Mouse (Mus musculus) embryonic fibroblast, embryonic 13.5 days (primary cell): Measurements from ENCODE around the gene Cyp27b1.

Source experiments
- CTCF ChIP-seq: IDR thresholded peaks from 2 replicates; pipeline ENCODE4 v1.5.1; 2011; ENCODE audit warnings: mild to moderate bottlenecking, control low read depth, low read length, moderate library complexity, borderline replicate concordance; ENCODE audit not compliant: insufficient read depth
- POLR2A ChIP-seq: IDR thresholded peaks from 2 replicates; pipeline ENCODE4 v1.6.1; 2011; ENCODE audit warnings: low read depth, mild to moderate bottlenecking, control low read depth, low read length, moderate library complexity

DNA sequence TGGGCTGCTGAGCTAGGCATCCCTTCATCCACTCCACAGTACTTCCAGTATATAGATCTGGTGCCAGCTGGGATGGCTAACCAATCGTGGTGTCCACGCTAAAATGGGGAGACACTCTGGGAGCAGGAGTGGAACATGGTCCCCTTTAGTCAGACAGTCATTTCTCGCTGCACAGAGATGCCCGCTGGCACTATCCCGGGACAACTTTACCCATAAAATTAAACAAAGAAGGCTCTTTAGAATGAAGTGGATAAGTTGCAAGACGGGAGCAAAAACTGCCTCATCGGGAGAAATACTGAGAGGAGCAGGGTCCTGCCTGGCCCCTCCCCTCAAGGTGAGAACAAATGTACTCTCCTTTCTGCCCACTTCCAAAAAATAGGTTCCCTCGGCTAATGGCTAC is 10.7 kb downstream of the Cyp27b1 start:
- TF ChIP-seq POLR2A (no peak), CTCF (no peak)
